Mouse (Mus musculus): ENCODE results near the gene Krt75.

DNA sequence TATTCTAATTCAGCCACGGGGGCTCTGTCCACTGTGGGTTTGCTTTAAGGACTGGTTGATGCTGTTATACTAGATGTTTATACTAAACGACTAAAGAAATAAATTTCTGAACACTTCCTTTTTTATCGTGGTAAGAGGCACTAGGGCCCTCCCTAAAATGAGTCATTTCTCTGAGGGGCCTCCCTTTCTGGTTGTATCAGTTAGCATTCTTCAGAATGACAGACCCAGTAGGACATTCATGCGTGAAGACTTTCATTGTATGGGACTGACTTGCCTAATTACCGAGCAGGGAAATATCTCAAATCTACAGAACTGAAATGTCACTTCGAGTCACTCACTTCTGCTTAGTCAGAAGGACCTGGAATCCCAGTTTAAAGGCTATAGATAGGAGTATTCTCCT lies 25.4 kb upstream of the Krt75 start:
- TF ChIP-seq EP300 (IDR thresholded peaks at IDR 0.05; ENCODE audit: low read depth) (no peak), CTCF (IDR thresholded peaks at IDR 0.05; ENCODE audit: low read depth) (no peak)

Data from heart, postnatal 0 days (tissue).